Mouse (Mus musculus): Measurements from ENCODE around the gene Zmiz1. TPM values are rescaled to one million over a fixed set of nuclear protein-coding genes. Genes with fewer than 3 reads are reported as not detected.

The Zmiz1 gene
- polyA plus RNA-seq, 1 experiment: 52.6 TPM

DNA sequence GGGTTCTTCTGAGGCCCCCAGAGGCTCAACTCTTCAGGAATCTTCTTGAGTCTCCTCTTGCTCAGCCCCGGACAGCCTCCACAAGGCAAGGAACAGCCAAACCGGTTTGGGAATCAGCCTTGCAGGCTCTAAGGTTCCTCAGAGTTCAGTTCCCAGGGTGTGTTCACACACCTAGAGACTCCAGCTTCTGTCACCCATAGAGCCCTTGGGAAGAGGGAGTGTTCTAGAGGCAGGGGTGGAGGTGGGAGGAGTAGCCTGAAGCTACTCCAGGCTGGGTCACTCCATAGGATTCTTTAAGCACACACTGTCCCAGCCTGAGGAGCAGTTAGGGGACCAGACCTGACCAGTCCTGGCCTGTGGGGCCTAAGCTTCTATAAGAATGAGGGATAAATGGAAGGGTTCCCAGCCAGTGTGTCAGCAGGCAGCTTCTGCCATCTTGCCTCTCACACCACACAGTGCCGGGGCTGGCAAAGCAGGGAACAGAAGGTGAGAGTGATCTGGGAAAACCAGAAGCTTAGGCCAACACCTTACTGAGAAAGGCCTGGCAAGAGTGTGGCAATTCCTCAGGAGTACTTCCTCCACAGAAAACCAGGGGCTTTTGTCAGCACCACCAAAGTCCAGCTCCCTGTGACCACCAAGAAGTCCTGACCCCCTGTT, 168.7 kb downstream of the Zmiz1 start:
- DNase-seq: no peak
- whole genome bisulfite sequencing: 52% methylated on average over 3 of the region's 3 CpGs
- H3K4me1 ChIP-seq (ENCODE audit: control insufficient read depth, insufficient read depth, low read length): peaks cover 11% of the 10 kb centered on the region; the same call in 1 of the 2 replicates
- TF ChIP-seq CTCF (IDR thresholded peaks at IDR 0.05; ENCODE audit: insufficient read depth, low read length): no peak
- TF ChIP-seq POLR2A (IDR thresholded peaks at IDR 0.05; ENCODE audit: borderline replicate concordance, extremely low read depth, low read depth, low read length): no peak
- H3K4me3 ChIP-seq (replicated peaks; ENCODE audit: extremely low read depth, low read depth, low read length): no peak overlapping the region

DNA sequence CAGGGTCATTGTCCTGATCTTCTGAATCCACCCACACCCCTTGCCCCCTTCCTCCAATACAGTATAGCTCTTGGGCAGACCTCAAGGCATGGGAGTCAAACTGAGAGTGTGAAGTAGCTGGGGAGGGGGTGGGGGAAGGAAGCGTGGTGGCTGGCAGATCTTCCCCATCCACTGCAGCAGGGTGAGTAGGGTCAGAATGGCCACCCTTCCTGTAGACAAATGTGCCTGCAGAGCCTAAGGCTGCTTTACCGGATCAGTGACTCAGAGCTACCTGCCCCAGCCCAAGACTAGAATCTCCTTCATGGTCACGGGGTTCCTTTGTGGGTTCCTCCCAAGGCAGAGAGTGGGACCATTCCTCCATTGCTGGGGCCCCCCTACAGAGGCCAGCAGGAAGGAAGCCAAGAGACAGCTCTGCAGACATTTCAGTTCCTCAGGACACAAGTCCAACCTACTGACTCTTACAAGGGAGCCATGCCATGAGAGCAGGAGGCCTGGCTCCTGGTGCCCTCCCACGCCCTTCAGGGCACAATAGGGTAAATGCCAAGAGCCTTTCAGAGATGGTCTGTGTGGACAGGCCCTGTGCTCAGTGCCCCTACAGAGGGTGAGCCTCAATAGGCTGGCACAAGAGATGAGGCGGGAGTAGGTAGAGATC, 169.6 kb downstream of the Zmiz1 start:
- WGBS: 63% methylated on average over 5 of the region's 5 CpGs
- H3K4me3 ChIP-seq (replicated peaks; ENCODE audit: extremely low read depth, low read depth, low read length): no peak overlapping the region
- peaks cover 11% of the 10 kb centered on the region; the same call in 1 of the 2 replicates for H3K4me1 ChIP-seq (ENCODE audit: control insufficient read depth, insufficient read depth, low read length)
- no peak for TF ChIP-seq POLR2A (IDR thresholded peaks at IDR 0.05; ENCODE audit: borderline replicate concordance, extremely low read depth, low read depth, low read length)
- no peak for TF ChIP-seq CTCF (IDR thresholded peaks at IDR 0.05; ENCODE audit: insufficient read depth, low read length)
- no peak for DNase-seq

DNA sequence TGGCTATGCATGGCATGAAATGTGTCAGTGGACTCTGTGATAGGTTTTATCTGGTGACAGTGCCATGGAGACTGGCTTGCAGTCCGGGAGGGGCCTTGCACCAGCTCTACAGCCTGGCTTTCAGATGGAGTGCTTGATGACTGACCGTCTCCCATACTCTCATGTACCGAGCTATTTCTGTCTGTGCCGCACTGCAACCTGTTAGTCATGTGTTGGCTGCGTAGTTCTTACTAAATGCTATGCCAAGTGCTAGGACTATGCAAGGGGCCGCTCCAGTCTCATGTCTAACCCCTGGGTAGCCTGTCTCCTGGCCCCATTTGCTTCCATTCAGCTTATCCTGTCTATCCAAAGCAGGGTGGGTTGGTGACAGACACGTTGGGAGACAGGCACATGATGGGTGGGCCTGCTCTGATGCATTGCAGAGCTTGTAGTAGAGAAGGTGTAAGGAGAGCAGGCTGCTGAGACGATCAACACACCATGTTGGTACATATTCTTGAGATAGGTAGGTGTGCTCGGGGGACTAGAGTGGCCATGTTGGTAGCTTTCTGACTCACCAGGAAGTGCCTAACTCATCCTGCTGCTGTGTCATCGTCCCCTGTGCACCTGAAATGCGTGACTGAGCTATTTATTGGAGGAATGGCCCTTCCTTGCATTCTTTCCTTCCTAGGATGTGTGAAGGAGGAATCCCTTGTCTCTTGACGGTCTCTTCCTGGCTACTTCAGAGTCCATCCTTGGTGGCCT, 171.1 kb downstream of the Zmiz1 start:
- DNase-seq: no peak
- H3K4me1 ChIP-seq (ENCODE audit: control insufficient read depth, insufficient read depth, low read length): peaks cover 12% of the 10 kb centered on the region
- H3K4me3 ChIP-seq (replicated peaks; ENCODE audit: extremely low read depth, low read depth, low read length): no peak overlapping the region
- 75% methylated on average over 12 of the region's 12 CpGs for WGBS
- TF ChIP-seq CTCF (IDR thresholded peaks at IDR 0.05; ENCODE audit: insufficient read depth, low read length) (no peak), POLR2A (IDR thresholded peaks at IDR 0.05; ENCODE audit: borderline replicate concordance, extremely low read depth, low read depth, low read length) (no peak)

DNA sequence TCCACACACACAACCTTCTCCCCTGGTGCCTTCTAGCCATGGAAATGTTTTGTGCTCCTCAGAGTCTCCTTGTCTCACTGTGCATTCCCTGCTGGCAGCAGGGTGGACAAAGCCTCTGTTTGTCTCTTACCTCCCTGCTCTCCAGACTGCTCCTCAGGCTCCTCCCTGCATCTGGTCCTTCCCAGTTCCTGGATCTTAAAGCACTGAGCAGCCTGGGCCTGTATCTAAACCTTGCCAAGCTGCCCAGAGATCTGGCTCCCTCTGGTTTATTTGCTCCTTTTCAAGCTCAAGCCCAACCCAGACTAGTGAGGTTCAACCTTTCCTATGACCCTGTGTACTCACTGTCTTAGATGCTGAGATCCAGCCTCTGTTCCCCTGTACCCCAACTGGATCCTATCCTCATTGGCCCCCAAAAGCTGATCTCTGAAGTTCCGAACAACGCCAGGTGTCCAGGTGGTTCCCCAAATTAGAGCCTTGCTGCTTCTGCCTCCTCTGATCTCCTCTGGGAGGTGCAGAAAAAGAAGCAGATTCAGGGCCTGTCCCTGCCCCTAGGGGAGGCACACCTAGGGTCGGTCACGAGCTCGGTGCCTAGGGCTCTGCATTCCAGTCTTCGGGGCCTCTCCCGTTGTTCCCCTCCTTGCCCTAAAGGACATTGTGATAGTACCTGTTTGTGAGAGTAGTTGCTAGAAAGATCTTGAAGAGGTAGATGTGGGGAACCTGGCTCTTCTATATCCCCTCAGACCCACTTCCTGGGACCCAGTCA, 171.8 kb downstream of the Zmiz1 start:
- Histone ChIP-seq H3K4me3 (replicated peaks; ENCODE audit: extremely low read depth, low read depth, low read length) (no peak overlapping the region), H3K4me1 (ENCODE audit: control insufficient read depth, insufficient read depth, low read length) (peaks cover 14% of the 10 kb centered on the region)
- DNase-seq: no peak
- TF ChIP-seq POLR2A (IDR thresholded peaks at IDR 0.05; ENCODE audit: borderline replicate concordance, extremely low read depth, low read depth, low read length) (no peak), CTCF (IDR thresholded peaks at IDR 0.05; ENCODE audit: insufficient read depth, low read length) (no peak)
- 91% methylated on average over 7 of the region's 7 CpGs for WGBS

DNA sequence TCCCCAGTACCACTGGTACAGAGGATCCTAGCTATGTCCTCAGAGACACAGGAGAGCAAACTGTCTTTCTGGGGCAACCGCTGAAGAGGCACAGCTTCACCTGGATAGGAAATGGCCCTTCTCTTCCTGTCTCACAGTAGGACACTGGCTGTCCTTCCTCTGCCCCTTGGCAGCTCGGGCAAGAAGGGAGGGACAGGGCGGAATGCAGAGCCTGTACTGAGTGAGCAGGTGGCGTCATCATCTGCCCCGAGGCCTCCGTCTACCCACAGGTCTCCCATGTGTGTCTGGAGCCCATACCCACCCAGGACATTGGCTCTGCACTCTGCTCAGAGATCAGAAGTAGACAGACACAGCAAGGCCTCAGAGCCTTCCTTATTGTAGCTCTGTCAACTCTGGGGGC, 172.5 kb downstream of the Zmiz1 start:
- 66% methylated on average over 6 of the region's 6 CpGs for WGBS
- TF ChIP-seq CTCF (IDR thresholded peaks at IDR 0.05; ENCODE audit: insufficient read depth, low read length) (no peak), POLR2A (IDR thresholded peaks at IDR 0.05; ENCODE audit: borderline replicate concordance, extremely low read depth, low read depth, low read length) (no peak)
- Histone ChIP-seq H3K4me3 (replicated peaks; ENCODE audit: extremely low read depth, low read depth, low read length) (no peak overlapping the region), H3K4me1 (ENCODE audit: control insufficient read depth, insufficient read depth, low read length) (peaks cover 14% of the 10 kb centered on the region)
- no peak for DNase-seq

DNA sequence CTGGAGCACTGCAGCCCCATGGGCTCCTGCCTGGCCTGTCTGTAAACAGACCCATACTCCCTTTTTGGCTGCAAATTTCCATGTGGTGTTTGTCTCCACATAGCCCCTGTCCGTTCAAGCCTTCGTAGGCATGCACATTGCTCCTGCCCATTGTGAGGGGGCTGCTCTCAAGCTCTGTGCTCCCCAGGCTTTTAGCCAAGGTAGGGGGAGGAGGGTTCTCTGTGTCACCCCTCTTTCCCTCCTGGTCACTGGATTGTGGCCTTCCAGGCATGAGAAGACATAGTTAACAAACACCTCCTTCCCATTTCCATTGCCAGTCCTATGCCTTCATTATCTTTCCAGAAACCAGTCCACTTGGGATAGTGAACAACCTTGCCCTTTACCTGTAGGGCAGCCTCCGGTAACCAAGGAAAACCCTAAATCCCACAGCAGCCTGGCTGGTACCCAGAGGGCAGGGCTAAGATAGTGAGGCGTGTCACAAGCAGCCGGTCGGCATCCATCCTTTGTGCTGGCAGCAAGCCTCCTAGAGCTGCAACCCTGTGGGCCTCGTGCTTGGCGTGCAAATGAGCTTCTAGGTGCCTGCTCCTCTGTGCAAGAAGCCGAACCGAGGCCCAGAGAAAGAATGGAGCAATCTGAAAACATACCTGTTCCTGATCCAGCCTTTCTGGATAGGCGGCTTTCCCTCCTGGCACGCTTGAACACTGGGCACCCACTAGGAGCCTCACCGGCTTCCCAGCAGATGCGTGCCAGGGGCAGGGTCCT, 174.7 kb downstream of the Zmiz1 start:
- no peak for TF ChIP-seq POLR2A (IDR thresholded peaks at IDR 0.05; ENCODE audit: borderline replicate concordance, extremely low read depth, low read depth, low read length)
- no peak for TF ChIP-seq CTCF (IDR thresholded peaks at IDR 0.05; ENCODE audit: insufficient read depth, low read length)
- Histone ChIP-seq H3K4me3 (replicated peaks; ENCODE audit: extremely low read depth, low read depth, low read length) (no peak overlapping the region), H3K4me1 (ENCODE audit: control insufficient read depth, insufficient read depth, low read length) (peaks cover 7% of the 10 kb centered on the region)
- DNase-seq: no peak
- WGBS: 56% methylated on average over 14 of the region's 14 CpGs

DNA sequence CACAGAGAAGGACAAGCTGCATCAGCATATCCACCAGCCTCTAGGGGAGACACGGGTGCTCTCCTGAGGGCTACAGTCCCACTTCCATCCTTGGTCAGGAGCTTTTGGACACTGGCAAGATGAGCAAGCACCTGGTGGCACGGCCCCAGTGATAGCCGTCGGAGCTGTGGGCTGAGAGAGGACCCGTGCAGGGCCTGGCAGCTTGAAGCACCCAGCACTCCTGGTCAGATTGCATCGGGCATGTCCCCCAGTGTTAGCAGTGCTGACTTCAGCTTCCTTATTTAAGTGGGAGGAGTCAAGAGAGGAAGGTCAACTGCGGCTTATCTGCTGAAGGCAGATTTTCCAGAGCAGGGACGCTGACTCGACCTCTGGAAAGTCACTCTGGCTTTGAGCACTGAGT, 175.3 kb downstream of the Zmiz1 start:
- TF ChIP-seq CTCF (IDR thresholded peaks at IDR 0.05; ENCODE audit: insufficient read depth, low read length) (no peak), POLR2A (IDR thresholded peaks at IDR 0.05; ENCODE audit: borderline replicate concordance, extremely low read depth, low read depth, low read length) (no peak)
- DNase-seq: no peak
- Histone ChIP-seq H3K4me3 (replicated peaks; ENCODE audit: extremely low read depth, low read depth, low read length) (no peak overlapping the region), H3K4me1 (ENCODE audit: control insufficient read depth, insufficient read depth, low read length) (peaks cover 7% of the 10 kb centered on the region)
- WGBS: 26% methylated on average over 9 of the region's 9 CpGs

DNA sequence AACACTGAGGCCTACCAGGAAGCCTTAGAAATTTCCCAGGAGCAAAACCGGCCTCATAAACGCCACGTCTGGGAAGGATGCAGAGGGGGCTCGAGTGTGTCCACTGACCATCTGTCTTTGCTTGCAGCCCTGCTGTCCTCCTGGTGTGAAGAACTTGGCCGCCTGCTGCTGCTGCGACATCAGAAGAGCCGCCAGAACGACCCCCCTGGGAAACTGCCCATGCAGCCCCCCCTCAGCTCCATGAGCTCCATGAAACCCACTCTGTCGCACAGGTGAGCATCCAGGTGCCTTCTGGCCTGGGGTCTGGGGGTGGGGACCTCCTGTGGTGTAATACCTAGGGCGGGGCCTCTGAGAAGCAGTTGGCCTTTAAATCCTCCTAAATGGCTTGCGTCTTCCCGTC, 176.8 kb downstream of the Zmiz1 start:
- no peak overlapping the region for H3K4me3 ChIP-seq (replicated peaks; ENCODE audit: extremely low read depth, low read depth, low read length)
- TF ChIP-seq POLR2A (IDR thresholded peaks at IDR 0.05; ENCODE audit: borderline replicate concordance, extremely low read depth, low read depth, low read length): no peak
- TF ChIP-seq CTCF (IDR thresholded peaks at IDR 0.05; ENCODE audit: insufficient read depth, low read length): no peak
- 80% methylated on average over 12 of the region's 12 CpGs for WGBS
- no peak for DNase-seq
- peaks cover 12% of the 10 kb centered on the region for H3K4me1 ChIP-seq (ENCODE audit: control insufficient read depth, insufficient read depth, low read length)
